Mouse (Mus musculus): ENCODE data around the gene Stxbp4. TPM values are rescaled to one million over a fixed set of nuclear protein-coding genes. Genes with fewer than 3 reads are reported as not detected.

Gene Stxbp4
- polyA plus RNA-seq, 1 experiment = 3.1 TPM

DNA sequence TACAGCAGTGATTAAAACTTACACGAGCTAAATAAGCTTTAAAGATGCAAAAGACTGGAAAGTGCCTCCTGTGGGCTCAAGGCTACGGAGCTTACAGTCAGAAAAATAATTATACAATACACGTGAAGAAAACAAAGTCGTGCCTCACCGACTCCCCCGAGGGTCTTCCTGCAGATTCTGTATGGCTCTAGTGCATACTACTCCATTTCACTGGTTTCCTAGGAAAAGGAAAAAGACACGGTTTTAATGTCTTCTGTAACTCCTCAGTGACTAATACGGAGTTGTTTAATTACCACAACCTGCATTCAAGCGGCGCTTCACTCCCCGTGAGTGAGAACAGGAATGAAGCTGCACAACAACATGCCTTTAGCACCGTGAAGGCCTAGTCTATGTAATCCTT is 15.8 kb downstream of the Stxbp4 start:
- Histone ChIP-seq H3K4me1 (ENCODE audit: control insufficient read depth, insufficient read depth, low read length) (no peaks in the 10 kb centered on the region), H3K27ac (ENCODE audit: insufficient read depth, low read depth, low read length) (no peak overlapping the region), H3K4me3 (ENCODE audit: insufficient read depth, low read length) (no peak overlapping the region)
- TF ChIP-seq CTCF (IDR thresholded peaks at IDR 0.05; ENCODE audit: low read depth, low read length) (no peak), POLR2A (IDR thresholded peaks at IDR 0.05; ENCODE audit: borderline replicate concordance, low read depth, low read length) (no peak)

DNA sequence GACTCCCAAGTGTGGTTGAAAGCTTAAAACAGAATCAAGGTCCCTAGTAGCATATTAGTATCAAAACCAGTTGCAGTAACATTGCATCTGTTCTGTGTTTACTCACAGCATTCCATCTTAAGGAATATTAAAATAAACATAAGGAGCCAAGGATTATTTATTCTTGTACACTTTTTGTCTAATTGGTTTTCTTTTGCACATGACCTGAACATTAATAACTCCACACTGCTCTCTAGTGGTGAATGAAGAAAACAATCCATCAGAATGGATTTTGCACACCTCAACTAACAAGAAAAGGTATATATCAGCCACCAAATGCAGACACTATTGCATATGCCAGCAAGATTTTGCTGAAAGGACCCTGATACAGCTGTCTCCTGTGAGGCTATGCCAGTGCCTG is 21.5 kb downstream of the Stxbp4 start:
- no peaks in the 10 kb centered on the region for H3K4me1 ChIP-seq (ENCODE audit: control insufficient read depth, insufficient read depth, low read length)
- TF ChIP-seq POLR2A (IDR thresholded peaks at IDR 0.05; ENCODE audit: borderline replicate concordance, low read depth, low read length) (no peak), CTCF (IDR thresholded peaks at IDR 0.05; ENCODE audit: low read depth, low read length) (no peak)
- H3K4me3 ChIP-seq (ENCODE audit: insufficient read depth, low read length) = no peak overlapping the region
- no peak overlapping the region for H3K27ac ChIP-seq (ENCODE audit: insufficient read depth, low read depth, low read length)

DNA sequence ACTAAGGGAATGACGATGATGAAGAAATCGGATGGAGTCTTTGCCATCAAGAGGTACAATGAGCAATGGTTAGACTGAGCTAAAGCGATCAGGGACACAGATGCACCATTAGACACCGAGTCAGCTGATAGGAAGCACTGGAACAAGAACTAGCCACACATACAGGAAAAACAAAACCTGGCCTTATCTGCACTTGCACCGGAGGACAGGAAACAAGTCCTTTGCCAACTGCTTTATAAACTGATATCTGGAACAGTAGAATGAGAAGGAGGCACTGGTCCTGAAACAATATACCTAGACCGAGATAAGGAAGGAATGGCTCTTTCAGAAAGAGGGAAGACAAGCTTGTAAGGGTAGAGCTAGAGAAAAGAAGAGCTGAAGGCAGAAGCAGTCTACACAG is 23.1 kb downstream of the Stxbp4 start:
- Histone ChIP-seq H3K4me1 (ENCODE audit: control insufficient read depth, insufficient read depth, low read length) (no peaks in the 10 kb centered on the region), H3K27ac (ENCODE audit: insufficient read depth, low read depth, low read length) (no peak overlapping the region), H3K4me3 (ENCODE audit: insufficient read depth, low read length) (no peak overlapping the region)
- no peak for TF ChIP-seq CTCF (IDR thresholded peaks at IDR 0.05; ENCODE audit: low read depth, low read length)
- no peak for TF ChIP-seq POLR2A (IDR thresholded peaks at IDR 0.05; ENCODE audit: borderline replicate concordance, low read depth, low read length)

DNA sequence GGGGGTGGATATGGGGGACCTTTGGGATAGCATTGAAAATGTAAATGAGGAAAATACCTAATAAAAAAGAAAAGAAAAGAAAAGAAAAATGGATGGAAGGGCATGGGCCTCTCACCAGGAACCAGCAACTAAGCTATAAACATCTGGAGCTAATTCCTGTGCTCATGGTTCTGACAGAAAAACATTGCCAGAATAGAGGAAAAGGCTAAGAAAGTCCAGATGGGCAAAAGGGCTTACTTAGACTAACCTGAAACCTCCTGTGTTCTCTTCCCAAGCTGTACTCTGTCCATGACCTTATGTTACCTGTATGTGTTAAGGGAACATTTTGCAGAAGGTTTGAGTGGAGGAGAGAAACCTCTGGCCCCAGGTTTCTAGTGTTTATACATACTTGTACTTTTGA is 25.8 kb downstream of the Stxbp4 start:
- TF ChIP-seq POLR2A (IDR thresholded peaks at IDR 0.05; ENCODE audit: borderline replicate concordance, low read depth, low read length) (no peak), CTCF (IDR thresholded peaks at IDR 0.05; ENCODE audit: low read depth, low read length) (no peak)
- no peak overlapping the region for H3K4me3 ChIP-seq (ENCODE audit: insufficient read depth, low read length)
- H3K4me1 ChIP-seq (ENCODE audit: control insufficient read depth, insufficient read depth, low read length) = no peaks in the 10 kb centered on the region
- H3K27ac ChIP-seq (ENCODE audit: insufficient read depth, low read depth, low read length) = no peak overlapping the region

DNA sequence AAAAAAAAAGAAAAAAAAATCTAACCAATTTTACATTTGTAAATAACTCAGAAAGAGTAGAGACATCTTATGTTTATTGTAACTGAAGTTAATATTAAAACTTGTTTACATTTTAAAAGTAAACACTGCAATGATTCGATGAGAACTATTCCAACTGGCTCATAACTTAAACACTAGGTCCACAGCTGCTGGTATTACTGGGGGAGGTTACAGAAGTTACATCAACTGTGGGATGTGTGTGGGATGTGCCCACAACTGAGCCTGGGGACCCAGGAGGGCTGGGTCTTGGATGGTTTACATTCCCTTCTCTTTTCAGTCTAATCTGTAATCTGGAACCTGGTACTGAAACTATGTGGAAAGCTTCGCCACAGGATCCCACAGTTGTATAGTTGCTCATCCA is 34.8 kb downstream of the Stxbp4 start:
- no peak for TF ChIP-seq POLR2A (IDR thresholded peaks at IDR 0.05; ENCODE audit: borderline replicate concordance, low read depth, low read length)
- no peak for TF ChIP-seq CTCF (IDR thresholded peaks at IDR 0.05; ENCODE audit: low read depth, low read length)

DNA sequence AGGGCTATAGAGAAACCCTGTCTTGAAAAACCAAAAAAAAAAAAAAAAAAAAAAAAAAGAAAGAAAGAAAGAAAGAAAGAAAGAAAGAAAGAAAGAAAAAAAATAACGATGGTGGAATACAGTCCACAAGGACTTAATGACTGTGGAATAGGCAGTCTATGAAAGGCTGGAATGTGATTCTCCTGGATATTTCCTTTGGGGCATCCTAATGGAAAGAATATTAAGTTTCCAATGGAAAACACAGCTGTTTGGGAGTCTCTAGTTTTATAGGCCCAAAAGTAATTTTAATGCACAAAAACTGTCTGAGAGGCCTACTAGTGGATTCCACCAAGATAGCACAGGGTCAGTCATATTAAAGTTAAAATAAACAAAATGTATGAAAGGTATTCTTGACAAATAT is 42.1 kb downstream of the Stxbp4 start:
- TF ChIP-seq CTCF (IDR thresholded peaks at IDR 0.05; ENCODE audit: low read depth, low read length) = no peak
- TF ChIP-seq POLR2A (IDR thresholded peaks at IDR 0.05; ENCODE audit: borderline replicate concordance, low read depth, low read length) = no peak
- H3K27ac ChIP-seq (ENCODE audit: insufficient read depth, low read depth, low read length) = no peak overlapping the region
- H3K4me3 ChIP-seq (ENCODE audit: insufficient read depth, low read length) = no peak overlapping the region
- peaks cover 4% of the 10 kb centered on the region for H3K4me1 ChIP-seq (ENCODE audit: control insufficient read depth, insufficient read depth, low read length)

More for the DNA sequence above, 34.8 kb downstream of the Stxbp4 start:
- Histone ChIP-seq H3K4me3 (ENCODE audit: insufficient read depth, low read length) (no peak overlapping the region), H3K4me1 (ENCODE audit: control insufficient read depth, insufficient read depth, low read length) (no peaks in the 10 kb centered on the region), H3K27ac (ENCODE audit: insufficient read depth, low read depth, low read length) (no peak overlapping the region)

DNA sequence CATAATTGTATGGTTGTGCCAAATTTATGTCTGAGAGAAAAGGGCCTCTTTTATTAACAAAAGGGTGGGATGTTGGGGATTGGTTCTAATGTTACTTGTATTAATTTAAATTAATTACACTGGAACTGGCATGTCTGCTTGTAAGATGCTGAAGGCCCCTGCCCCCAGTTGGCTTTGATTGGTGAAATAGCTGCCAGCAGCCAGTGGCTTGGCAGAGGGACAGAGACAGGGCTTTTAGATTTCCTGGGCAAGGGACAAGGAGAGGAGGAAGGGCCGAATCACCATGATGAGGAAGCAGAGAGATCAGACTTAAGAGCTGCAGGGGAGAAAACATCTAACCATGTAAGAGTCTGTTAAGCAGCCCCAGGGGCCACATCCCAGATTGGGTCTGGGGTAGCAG is 46.9 kb downstream of the Stxbp4 start:
- no peak overlapping the region for H3K27ac ChIP-seq (ENCODE audit: insufficient read depth, low read depth, low read length)
- no peak overlapping the region for H3K4me3 ChIP-seq (ENCODE audit: insufficient read depth, low read length)
- TF ChIP-seq POLR2A (IDR thresholded peaks at IDR 0.05; ENCODE audit: borderline replicate concordance, low read depth, low read length) = no peak
- no peak for TF ChIP-seq CTCF (IDR thresholded peaks at IDR 0.05; ENCODE audit: low read depth, low read length)
- peaks cover 7% of the 10 kb centered on the region for H3K4me1 ChIP-seq (ENCODE audit: control insufficient read depth, insufficient read depth, low read length)

DNA sequence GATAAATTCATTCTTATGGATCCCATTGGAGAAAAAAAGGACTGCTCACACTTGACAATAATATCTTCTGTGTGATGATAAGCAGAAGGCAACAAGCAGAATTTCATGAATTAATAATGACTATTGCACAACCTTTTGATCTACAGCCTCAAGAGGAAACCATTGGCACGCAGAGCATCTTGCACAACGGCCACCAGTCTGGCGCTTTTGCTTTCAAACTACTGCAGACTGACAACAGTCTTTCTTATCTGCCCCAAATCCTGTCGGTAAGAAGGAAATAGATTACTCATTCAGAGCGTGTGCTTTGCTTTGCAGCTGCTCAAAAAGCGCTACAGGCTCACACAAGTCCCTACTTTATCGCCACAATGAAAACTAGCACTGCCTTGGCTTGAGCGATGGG is 51.7 kb downstream of the Stxbp4 start:
- peak overlapping the region; percentile 26 for H3K4me3 ChIP-seq (ENCODE audit: insufficient read depth, low read length)

DNA sequence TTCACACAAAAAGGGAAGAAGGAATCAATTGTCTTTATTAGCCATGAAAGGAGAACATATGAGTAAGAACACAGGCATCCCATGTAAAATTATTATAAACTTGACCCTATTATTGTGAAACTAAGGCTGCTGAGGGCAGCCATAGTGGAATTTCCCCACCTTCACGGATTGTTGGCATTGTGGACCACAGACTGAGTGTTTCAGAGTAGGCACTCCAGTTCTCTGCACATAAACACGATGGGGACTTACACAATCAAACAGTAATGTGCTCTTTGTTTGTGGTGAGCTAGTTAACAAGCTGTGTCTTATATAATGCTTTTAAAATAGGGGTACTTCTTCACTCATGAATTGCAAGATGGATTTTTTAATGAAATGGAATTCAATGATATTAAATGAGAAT is 52.1 kb downstream of the Stxbp4 start:
- peaks cover 3% of the 10 kb centered on the region for H3K4me1 ChIP-seq (ENCODE audit: control insufficient read depth, insufficient read depth, low read length)
- TF ChIP-seq POLR2A (IDR thresholded peaks at IDR 0.05; ENCODE audit: borderline replicate concordance, low read depth, low read length) (no peak), CTCF (IDR thresholded peaks at IDR 0.05; ENCODE audit: low read depth, low read length) (no peak)
- no peak overlapping the region for H3K27ac ChIP-seq (ENCODE audit: insufficient read depth, low read depth, low read length)
- H3K4me3 ChIP-seq (ENCODE audit: insufficient read depth, low read length) = no peak overlapping the region

More for the DNA sequence above, 51.7 kb downstream of the Stxbp4 start:
- H3K27ac ChIP-seq (ENCODE audit: insufficient read depth, low read depth, low read length) = no peak overlapping the region
- TF ChIP-seq POLR2A (IDR thresholded peaks at IDR 0.05; ENCODE audit: borderline replicate concordance, low read depth, low read length) (no peak), CTCF (IDR thresholded peaks at IDR 0.05; ENCODE audit: low read depth, low read length) (no peak)
- H3K4me1 ChIP-seq (ENCODE audit: control insufficient read depth, insufficient read depth, low read length) = peaks cover 3% of the 10 kb centered on the region

DNA sequence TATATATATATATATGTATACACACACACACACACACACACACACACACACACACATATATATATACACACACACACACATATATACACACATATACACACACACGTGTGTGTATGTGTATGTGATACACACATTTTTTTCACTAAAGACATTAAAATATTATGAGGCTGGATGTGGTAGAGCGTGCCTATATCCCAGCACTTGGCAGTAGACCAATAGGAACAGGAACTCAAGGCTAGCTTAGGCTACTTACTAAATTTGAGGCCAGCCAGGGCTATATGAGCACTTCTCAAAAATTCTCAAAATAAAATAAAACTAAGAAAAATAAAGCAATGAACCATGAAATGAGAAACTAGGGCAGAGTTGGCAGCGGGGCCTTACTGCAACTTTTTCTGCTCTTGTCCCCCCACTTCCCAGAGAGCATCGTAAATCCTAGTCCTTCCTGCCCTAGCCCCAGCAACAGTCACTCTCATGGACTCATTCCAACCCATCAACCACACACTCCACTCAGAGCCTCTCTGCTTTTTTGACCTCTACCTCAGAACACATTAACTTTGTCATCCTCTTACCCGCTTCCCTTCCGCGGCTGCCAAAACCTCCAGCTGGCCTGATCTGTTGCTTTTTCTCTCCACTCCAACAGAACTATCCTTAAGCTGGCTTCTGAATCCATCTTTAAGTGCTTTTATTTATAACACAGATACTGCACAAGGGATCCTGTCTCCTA is 60.7 kb downstream of the Stxbp4 start:
- TF ChIP-seq POLR2A (IDR thresholded peaks at IDR 0.05; ENCODE audit: borderline replicate concordance, low read depth, low read length) (no peak), CTCF (IDR thresholded peaks at IDR 0.05; ENCODE audit: low read depth, low read length) (no peak)
- Histone ChIP-seq H3K4me3 (ENCODE audit: insufficient read depth, low read length) (no peak overlapping the region), H3K27ac (ENCODE audit: insufficient read depth, low read depth, low read length) (no peak overlapping the region), H3K4me1 (ENCODE audit: control insufficient read depth, insufficient read depth, low read length) (peaks cover 3% of the 10 kb centered on the region; the same call in 1 of the 2 replicates)
